ENCODE assay signal across 15 mouse cellular contexts in genomic region chr4:53009183-53009582, GRCm38 (mm10). TPM values are rescaled to one million over a fixed set of nuclear protein-coding genes. Genes with fewer than 3 reads are reported as not detected.
DNase-seq lines count a peak whose midpoint lies in the region; ATAC-seq and TF ChIP-seq lines count a peak whose summit lies in the region.
"Had no signal": no experiment of that assay in that cellular context is flagged by ENCODE, and none has a peak within 500 bp of the region (broad histone marks: within the 10 kb centered on the region; RNA-seq: fewer than 3 reads in every experiment).

No protein-coding gene starts in this region.

- no peak for DNase-seq in frontal cortex, adult 2 months (ENCODE audit: extremely low spot score in 1 of 2, low spot score in 1 of 2)
- DNase-seq in limb, embryonic 14.5 days (ENCODE audit: low spot score), result peak; percentile 45
- no peak for DNase-seq in limb, embryonic 10.5 days (ENCODE audit: low spot score)
- DNase-seq in NIH3T3 (ENCODE audit: low read depth), result peak; percentile 50
- DNase-seq in forelimb bud, embryonic 11.5 days (ENCODE audit: low read depth, low spot score), result peak; percentile 11
- no peak for DNase-seq in layer of hippocampus, adult 8-10 months (ENCODE audit: low spot score in 2 of 2)
- no peak for DNase-seq in adrenal gland, postnatal 10 days
- DNase-seq: cerebellum, adult 9-10 months; liver, embryonic 13.5 days had no signal

- no peaks in the 10 kb centered on the region for H3K36me3 ChIP-seq in limb, embryonic 14.5 days (ENCODE audit: control insufficient read depth, insufficient read depth, low read length)
- no peaks in the 10 kb centered on the region; the same call in 1 of the 2 replicates for H3K36me3 ChIP-seq in limb, embryonic 10.5 days
- H3K36me3 ChIP-seq: kidney, embryonic 15.5 days; liver, embryonic 13.5 days had no signal

- H3K9me3 ChIP-seq in limb, embryonic 14.5 days (ENCODE audit: control insufficient read depth, low read length), result no peaks in the 10 kb centered on the region
- no peaks in the 10 kb centered on the region for H3K9me3 ChIP-seq in limb, embryonic 10.5 days (replicated peaks)
- H3K9me3 ChIP-seq: heart, embryonic 10.5 days; hindbrain, embryonic 10.5 days; kidney, embryonic 15.5 days; liver, embryonic 13.5 days had no signal

- WGBS in limb, embryonic 14.5 days, result 70% methylated on average over 4 of the region's 4 CpGs
- 83% methylated on average over 4 of the region's 4 CpGs for WGBS in limb, embryonic 10.5 days

- peak; percentile 9; the same call in 1 of the 2 replicates for ATAC-seq in frontal cortex, adult (ENCODE audit: low TSS enrichment)
- no peak for ATAC-seq in limb, embryonic 14.5 days (ENCODE audit: low FRiP score, low read depth)

- H3K4me3 ChIP-seq in limb, embryonic 14.5 days (replicated peaks; ENCODE audit: low read length), result no peak overlapping the region
- no peak overlapping the region for H3K4me3 ChIP-seq in limb, embryonic 10.5 days
- H3K4me3 ChIP-seq: heart, embryonic 10.5 days; hindbrain, embryonic 10.5 days; kidney, embryonic 15.5 days; liver, embryonic 13.5 days had no signal

- no peak for TF ChIP-seq POLR2A in limb, embryonic 14.5 days (IDR thresholded peaks at IDR 0.05; ENCODE audit: borderline replicate concordance, extremely low read depth, insufficient read depth, insufficient read length)

- H3K4me1 ChIP-seq in limb, embryonic 14.5 days (ENCODE audit: control insufficient read depth, insufficient read depth, low read length), result 0 out of 2 replicates have a peak, but pooled peaks cover 3% of the 10 kb centered on the region
- H3K4me1 ChIP-seq in limb, embryonic 10.5 days, result peaks cover 4% of the 10 kb centered on the region; the same call in 1 of the 2 replicates

- no peaks in the 10 kb centered on the region for H3K27me3 ChIP-seq in limb, embryonic 14.5 days (ENCODE audit: control insufficient read depth, insufficient read depth, low read length)
- H3K27me3 ChIP-seq in limb, embryonic 10.5 days (ENCODE audit: low read depth, poor library complexity, severe bottlenecking), result no peaks in the 10 kb centered on the region
- H3K27me3 ChIP-seq: kidney, embryonic 15.5 days; liver, embryonic 13.5 days had no signal

- no peak overlapping the region for H3K9ac ChIP-seq in limb, embryonic 14.5 days (ENCODE audit: low read depth, low read length, severe bottlenecking)
- H3K9ac ChIP-seq: kidney, embryonic 15.5 days; liver, embryonic 13.5 days had no signal

- H3K27ac ChIP-seq in limb, embryonic 14.5 days (replicated peaks; ENCODE audit: low read depth, low read length), result no peak overlapping the region
- H3K27ac ChIP-seq in limb, embryonic 10.5 days, result no peak overlapping the region
- H3K27ac ChIP-seq: heart, embryonic 10.5 days; hindbrain, embryonic 10.5 days; kidney, embryonic 15.5 days; liver, embryonic 13.5 days had no signal

- H3K4me2 ChIP-seq in limb, embryonic 14.5 days (replicated peaks; ENCODE audit: low read depth, low read length, severe bottlenecking), result no peak overlapping the region
- H3K4me2 ChIP-seq: kidney, embryonic 15.5 days; liver, embryonic 13.5 days had no signal

RNA-seq across cellular contexts. Expression of gene Nipsnap3b, which starts 2.5 kb away (rescaled TPM):
- polyA plus RNA-seq in frontal cortex, adult 2 months (2012; rRNA removed), result 16.7 and 19.3 TPM in 2 replicates
- 28.0 and 31.5 TPM in 2 replicates for polyA plus RNA-seq in limb, embryonic 14.5 days (2012; rRNA removed)
- polyA plus RNA-seq in limb, embryonic 14.5 days (2014; fragmentation: Nextera tagmentation; extraction: Ambion mirVana), result 49.6 and 51.6 TPM in 2 replicates
- polyA plus RNA-seq in limb, embryonic 10.5 days (2016; fragmentation: Nextera tagmentation; extraction: Ambion mirVana), result 59.1 and 62.4 TPM in 2 replicates
- 10 to 100 TPM; 11.8 to 19.6 (median 16.5) TPM for total RNA-seq in layer of hippocampus, adult 8-10 months (2022)
- 10 to 100 TPM; 43.7 to 52.2 TPM for total RNA-seq in adrenal gland, postnatal 10 days (2021)

RNA-seq across cellular contexts. Expression of gene Nipsnap3a, which starts 20.1 kb away (rescaled TPM):
- not detected in 2 replicates for polyA plus RNA-seq in frontal cortex, adult 2 months (2012; rRNA removed)
- 0.10 TPM in 1 of 2 replicates, not detected in the other for polyA plus RNA-seq in limb, embryonic 14.5 days (2012; rRNA removed)
- not detected in 2 replicates for polyA plus RNA-seq in limb, embryonic 14.5 days (2014; fragmentation: Nextera tagmentation; extraction: Ambion mirVana)
- polyA plus RNA-seq in limb, embryonic 10.5 days (2016; fragmentation: Nextera tagmentation; extraction: Ambion mirVana), result not detected in 2 replicates
- total RNA-seq in layer of hippocampus, adult 8-10 months (2022), result not detected
- not detected for total RNA-seq in adrenal gland, postnatal 10 days (2021)
- total RNA-seq: layer of hippocampus, postnatal 25 days had no signal
- polyA plus RNA-seq: heart, embryonic 10.5 days; hindbrain, embryonic 10.5 days; kidney, embryonic 15.5 days; liver, embryonic 13.5 days; small intestine, adult 2 months had no signal

RNA-seq across cellular contexts. Expression of gene Olfr270, which starts 44.8 kb away (rescaled TPM):
- not detected in 2 replicates for polyA plus RNA-seq in frontal cortex, adult 2 months (2012; rRNA removed)
- not detected in 2 replicates for polyA plus RNA-seq in limb, embryonic 14.5 days (2012; rRNA removed)
- polyA plus RNA-seq in limb, embryonic 14.5 days (2014; fragmentation: Nextera tagmentation; extraction: Ambion mirVana), result not detected in 2 replicates
- polyA plus RNA-seq in limb, embryonic 10.5 days (2016; fragmentation: Nextera tagmentation; extraction: Ambion mirVana), result not detected in 2 replicates
- not detected for total RNA-seq in layer of hippocampus, adult 8-10 months (2022)
- total RNA-seq in adrenal gland, postnatal 10 days (2021), result not detected
- total RNA-seq: layer of hippocampus, postnatal 25 days had no signal
- polyA plus RNA-seq: heart, embryonic 10.5 days; hindbrain, embryonic 10.5 days; kidney, embryonic 15.5 days; liver, embryonic 13.5 days; small intestine, adult 2 months had no signal

Comparison
In these comparisons a context has a peak if more than half of its experiments do, and no peak if none do; other contexts are left out.
1. DNase-seq: peak in limb, embryonic 14.5 days (single experiment), NIH3T3 (single experiment) and forelimb bud, embryonic 11.5 days (single experiment); none in frontal cortex, adult 2 months (0 of 2), limb, embryonic 10.5 days (single experiment), layer of hippocampus, adult 8-10 months (0 of 2) and adrenal gland, postnatal 10 days (single experiment).